ENCODE assay signal across 14 mouse cellular contexts in genomic region chr15:12007971-12008800, GRCm38 (mm10). TPM values are rescaled to one million over a fixed set of nuclear protein-coding genes. Genes with fewer than 3 reads are reported as not detected.
DNase-seq lines count a peak whose midpoint lies in the region; ATAC-seq and TF ChIP-seq lines count a peak whose summit lies in the region.
"Had no signal": no experiment of that assay in that cellular context is flagged by ENCODE, and none has a peak within 500 bp of the region (broad histone marks: within the 10 kb centered on the region; RNA-seq: fewer than 3 reads in every experiment).

No protein-coding gene starts in this region.

- no peaks in the 10 kb centered on the region for H3K4me1 ChIP-seq in lung, postnatal 0 days (ENCODE audit: insufficient read depth, low read depth, low read length)
- H3K4me1 ChIP-seq in E14TG2a.4 (replicated peaks; ENCODE audit: low read depth, low read length), result peaks cover 38% of the 10 kb centered on the region
- H3K4me1 ChIP-seq in kidney, embryonic 14.5 days (ENCODE audit: control insufficient read depth, insufficient read depth, low read length), result no peaks in the 10 kb centered on the region
- H3K4me1 ChIP-seq: neural tube, embryonic 13.5 days had no signal

- no peak for DNase-seq in lung, postnatal 0 days (ENCODE audit: low spot score)
- DNase-seq in lung, postnatal 4 days, result no peak
- DNase-seq in induced T-regulatory cell, adult 2 months (ENCODE audit: low read depth), result peak; percentile 84
- DNase-seq in thymus, postnatal 14 days, result peak; percentile 29
- DNase-seq: adrenal gland, postnatal 14 days; kidney, adult 8-10 months; layer of hippocampus, adult 9-11 months; right cerebral cortex, postnatal 4 days had no signal

- no peaks in the 10 kb centered on the region for H3K36me3 ChIP-seq in lung, postnatal 0 days (ENCODE audit: insufficient read depth, low read length)
- H3K36me3 ChIP-seq in E14TG2a.4 (ENCODE audit: insufficient read depth, low read length), result no peaks in the 10 kb centered on the region
- H3K36me3 ChIP-seq in kidney, embryonic 14.5 days (ENCODE audit: control insufficient read depth, insufficient read depth, low read length), result no peaks in the 10 kb centered on the region
- H3K36me3 ChIP-seq: limb, embryonic 12.5 days; neural tube, embryonic 13.5 days had no signal

- 56% methylated on average over 13 of the region's 13 CpGs for WGBS in lung, postnatal 0 days
- WGBS in kidney, embryonic 14.5 days, result 63% methylated on average over 13 of the region's 13 CpGs

- TF ChIP-seq EP300 in lung, postnatal 0 days (IDR thresholded peaks at IDR 0.05), result no peak

- no peaks in the 10 kb centered on the region for H3K27me3 ChIP-seq in lung, postnatal 0 days (replicated peaks; ENCODE audit: insufficient read depth, low read length)
- peaks cover 26% of the 10 kb centered on the region for H3K27me3 ChIP-seq in E14TG2a.4 (ENCODE audit: insufficient read depth, low read length)
- H3K27me3 ChIP-seq in kidney, embryonic 14.5 days (ENCODE audit: control insufficient read depth, insufficient read depth, low read length), result no peaks in the 10 kb centered on the region
- H3K27me3 ChIP-seq: limb, embryonic 12.5 days; neural tube, embryonic 13.5 days had no signal

- no peaks in the 10 kb centered on the region for H3K9me3 ChIP-seq in lung, postnatal 0 days (ENCODE audit: low read length)
- peaks cover 6% of the 10 kb centered on the region; the same call in 1 of the 2 replicates for H3K9me3 ChIP-seq in E14TG2a.4 (ENCODE audit: low read length)
- H3K9me3 ChIP-seq in kidney, embryonic 14.5 days (ENCODE audit: control insufficient read depth, low read length), result no peaks in the 10 kb centered on the region
- H3K9me3 ChIP-seq: limb, embryonic 12.5 days; neural tube, embryonic 13.5 days had no signal

- 0 out of 2 replicates have a peak, but pooled peaks have one; percentile 30 for ATAC-seq in lung, postnatal 0 days
- ATAC-seq in kidney, embryonic 14.5 days (ENCODE audit: low FRiP score, low TSS enrichment), result no peak
- ATAC-seq in erythroblast, adult 5-6 weeks (replicated peaks; ENCODE audit: low FRiP score, poor library complexity, severe bottlenecking), result no peak

- H3K27ac ChIP-seq in lung, postnatal 0 days (ENCODE audit: low read length), result no peak overlapping the region
- H3K27ac ChIP-seq in kidney, embryonic 14.5 days (ENCODE audit: low read depth, low read length), result no peak overlapping the region
- H3K27ac ChIP-seq: limb, embryonic 12.5 days; macrophage; neural tube, embryonic 13.5 days had no signal

- no peak overlapping the region for H3K4me2 ChIP-seq in lung, postnatal 0 days (replicated peaks; ENCODE audit: low read depth, low read length)
- H3K4me2 ChIP-seq in kidney, embryonic 14.5 days (replicated peaks; ENCODE audit: low read depth, low read length), result no peak overlapping the region
- H3K4me2 ChIP-seq: limb, embryonic 12.5 days; neural tube, embryonic 13.5 days had no signal

- peak; percentile 34 for TF ChIP-seq CTCF in lung, postnatal 0 days (IDR thresholded peaks at IDR 0.05)
- peak; percentile 44 for TF ChIP-seq CTCF in E14TG2a.4 (conservative IDR thresholded peaks at IDR 0.05; ENCODE audit: low read length)

- no peak overlapping the region for H3K9ac ChIP-seq in lung, postnatal 0 days (replicated peaks; ENCODE audit: low read depth)
- H3K9ac ChIP-seq in kidney, embryonic 14.5 days (ENCODE audit: low read depth, low read length), result no peak overlapping the region
- H3K9ac ChIP-seq: limb, embryonic 12.5 days; neural tube, embryonic 13.5 days had no signal

- no peak overlapping the region for H3K4me3 ChIP-seq in lung, postnatal 0 days (ENCODE audit: low read depth, low read length)
- peak overlapping the region; percentile 7; the same call in 1 of the 2 replicates for H3K4me3 ChIP-seq in E14TG2a.4 (replicated peaks; ENCODE audit: low read length)
- no peak overlapping the region for H3K4me3 ChIP-seq in kidney, embryonic 14.5 days (ENCODE audit: low read length)
- H3K4me3 ChIP-seq: limb, embryonic 12.5 days; neural tube, embryonic 13.5 days had no signal

RNA-seq across cellular contexts. Expression of gene Sub1, which starts 11.4 kb away (rescaled TPM):
- 608 and 620 TPM in 2 replicates for polyA plus RNA-seq in lung, postnatal 0 days (2015; fragmentation: Nextera tagmentation; extraction: Ambion mirVana)
- 790 and 1,118 TPM in 2 replicates for polyA plus RNA-seq in kidney, embryonic 14.5 days (2014; fragmentation: Nextera tagmentation; extraction: Ambion mirVana)
- total RNA-seq in erythroblast, adult 5-6 weeks (2015; ENCODE audit: low replicate concordance), result 113 and 151 TPM in 2 replicates
- total RNA-seq in erythroblast, adult 5-6 weeks (2017; ENCODE audit: low replicate concordance), result 117 and 135 TPM in 2 replicates

Comparison
In these comparisons a context has a peak if more than half of its experiments do, and no peak if none do; other contexts are left out.
1. DNase-seq: peak in induced T-regulatory cell, adult 2 months (single experiment) and thymus, postnatal 14 days (single experiment); none in lung, postnatal 0 days (single experiment) and lung, postnatal 4 days (0 of 2).